Mouse (Mus musculus) c-Kit-positive CD71-positive TER-119-negative erythroid progenitor cells, embryonic 14.5 days (primary cell): Measurements from ENCODE around the gene Apoa5.
A peak's percentile ranks its signal among the peaks of the same experiment; 100 is the strongest.

Experiments used
- DNase-seq: peaks from one replicate; pipeline ENCODE4 v3.0.0-alpha.2; 2013; ENCODE audit warnings: low read depth

Gene Apoa5

GRCm38 (mm10) chr9:46268343-46268873, at the start of gene Apoa5:
Gene Apoa5, plus strand, starts transcription at chr9:46268633.
- DNase-seq, result no peak

DNA sequence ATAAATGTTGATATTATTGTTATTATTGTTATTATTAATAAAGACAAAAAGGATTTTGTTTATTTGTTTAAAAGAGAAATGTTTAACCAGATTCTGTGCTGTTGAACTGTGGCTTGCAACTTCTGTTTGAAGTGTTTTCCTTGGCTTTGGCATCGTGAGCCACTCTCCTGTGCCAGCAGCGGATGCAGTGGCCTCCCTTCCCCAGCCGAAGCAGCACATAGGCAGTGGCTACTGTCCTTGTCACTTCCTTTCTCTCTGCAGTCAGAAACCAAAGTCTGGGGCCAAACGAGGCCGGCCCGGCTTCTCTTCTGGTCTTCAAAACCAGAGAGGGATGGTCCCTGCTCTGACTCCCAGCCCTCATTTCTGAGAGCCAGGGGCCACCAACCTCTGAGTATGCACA, 45.3 kb upstream of the Apoa5 start:
- DNase-seq, result no peak

GRCm38 (mm10) chr9:46224101-46224500, 44.3 kb upstream of the Apoa5 start:
- DNase-seq, result no peak

- no peak for DNase-seq
Measured at GRCm38 (mm10) chr9:46224945-46225660, 43.3 kb upstream of the Apoa5 start.

GRCm38 (mm10) chr9:46227064-46227614, 41.3 kb upstream of the Apoa5 start:
- no peak for DNase-seq

GRCm38 (mm10) chr9:46228491-46228890, 39.9 kb upstream of the Apoa5 start, which contains the start of gene Apoa1:
Gene Apoa1, plus strand, starts transcription at chr9:46228580.
- DNase-seq, result no peak

GRCm38 (mm10) chr9:46229573-46230449, 38.6 kb upstream of the Apoa5 start:
- DNase-seq, result no peak

DNA sequence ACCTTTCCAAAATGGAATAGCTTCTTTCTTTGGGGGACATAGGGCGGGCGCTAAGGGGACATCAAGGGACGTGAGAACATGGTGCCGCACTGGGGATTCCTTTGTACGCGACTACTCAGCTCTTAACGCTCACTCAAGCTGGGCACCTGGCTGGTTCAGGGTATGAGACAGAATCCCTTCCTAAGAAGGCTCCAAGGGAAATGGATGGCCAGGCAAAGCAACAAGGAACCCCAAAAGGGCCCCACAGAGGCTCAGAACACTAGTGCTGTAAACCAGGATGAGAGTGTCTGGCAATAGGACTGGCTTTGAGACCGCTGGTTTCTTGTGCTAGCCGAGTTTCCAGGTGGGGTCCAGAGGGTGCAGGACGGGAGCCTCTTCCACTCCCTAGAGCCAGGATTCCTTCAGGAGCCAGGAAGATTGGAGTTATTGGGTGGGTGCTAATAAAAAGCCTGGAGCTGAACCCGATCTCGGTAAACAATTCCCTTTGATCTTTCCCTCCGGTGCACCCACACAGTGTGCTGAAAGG, 37.9 kb upstream of the Apoa5 start:
- DNase-seq, result no peak

GRCm38 (mm10) chr9:46235196-46235595, 33.2 kb upstream of the Apoa5 start:
- DNase-seq, result no peak

DNA sequence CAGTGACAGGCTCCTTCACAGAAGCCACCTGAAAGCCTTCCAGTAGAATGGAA, 33.0 kb upstream of the Apoa5 start, which contains the start of gene Apoc3:
Gene Apoc3 (minus strand): TSS at position 41 of the 53 bp plus-strand sequence.
- no peak for DNase-seq

DNA sequence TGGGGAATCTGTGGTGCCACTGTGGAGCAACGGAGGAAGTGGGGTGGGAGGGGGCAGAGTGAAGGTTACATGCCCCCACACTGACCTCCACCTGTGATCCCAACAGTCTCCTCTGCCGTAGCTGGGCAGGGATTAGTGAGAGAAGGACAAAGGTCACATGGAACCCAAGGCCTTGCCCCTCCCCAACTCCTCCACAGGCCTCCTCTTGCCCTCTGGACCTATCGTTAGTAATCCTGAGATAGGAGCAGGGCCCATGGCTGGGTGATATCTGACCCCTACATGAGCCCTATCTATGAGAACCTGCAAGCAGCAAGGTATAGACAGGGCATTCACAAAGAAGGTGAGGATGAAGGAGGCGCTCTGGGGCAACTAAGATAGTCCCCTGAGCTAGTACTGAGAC, 32.8 kb upstream of the Apoa5 start:
- DNase-seq, result no peak

GRCm38 (mm10) chr9:46238850-46239249, 29.6 kb upstream of the Apoa5 start:
- DNase-seq, result no peak

GRCm38 (mm10) chr9:46240526-46241153, 27.8 kb upstream of the Apoa5 start, which contains the start of gene Apoa4:
Gene Apoa4, plus strand, starts transcription at chr9:46240696.
- DNase-seq, result no peak

- DNase-seq, result no peak
Measured at GRCm38 (mm10) chr9:46241818-46242217, 26.6 kb upstream of the Apoa5 start.

- DNase-seq, result no peak
Measured at GRCm38 (mm10) chr9:46243122-46243521, 25.3 kb upstream of the Apoa5 start.

DNA sequence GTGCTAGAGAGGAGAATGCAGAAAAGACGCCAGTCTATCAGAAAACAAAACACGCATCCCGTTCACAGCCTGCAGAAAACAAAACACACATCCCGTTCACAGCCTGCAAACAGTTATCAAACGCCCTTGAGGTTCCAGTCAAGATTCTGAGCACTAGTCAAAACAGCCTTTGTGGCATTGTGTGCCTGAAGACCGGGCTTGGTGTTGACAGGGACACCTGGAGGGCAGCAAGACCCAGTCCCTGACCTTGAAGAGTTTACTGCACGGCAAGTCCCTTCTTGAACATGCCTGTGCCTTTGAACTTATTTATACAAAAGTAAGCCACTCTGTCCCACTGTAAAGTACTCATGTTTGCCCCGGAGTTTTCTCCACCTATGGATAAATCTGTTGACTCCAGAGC, 24.8 kb upstream of the Apoa5 start:
- DNase-seq, result no peak

DNA sequence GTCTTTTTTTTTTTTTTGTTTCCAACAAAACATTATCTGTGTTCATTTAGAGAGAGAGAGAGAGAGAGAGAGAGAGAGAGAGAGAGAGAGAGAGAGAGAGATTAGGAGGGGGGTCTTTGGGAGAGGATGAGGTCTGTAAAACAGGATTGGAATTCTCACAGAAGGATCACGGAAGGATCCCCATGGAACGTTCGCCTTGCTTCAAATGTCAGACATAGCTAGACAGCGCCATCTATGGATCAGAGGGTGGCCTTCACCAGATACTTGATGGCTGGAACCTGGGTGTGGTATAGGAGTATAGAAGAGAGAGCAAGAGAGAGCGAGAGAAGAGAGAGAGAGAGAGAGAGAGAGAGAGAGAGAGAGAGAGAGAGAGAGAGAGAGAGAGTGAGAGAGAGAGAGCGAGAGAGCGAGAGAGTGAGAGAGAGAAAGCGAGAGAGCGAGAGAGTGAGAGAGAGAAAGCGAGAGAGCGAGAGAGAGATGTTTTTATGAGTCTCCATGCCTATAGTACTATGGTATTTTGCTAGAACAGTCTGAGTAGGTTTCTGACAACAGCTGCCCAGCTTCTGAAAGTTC, 21.6 kb upstream of the Apoa5 start:
- peak; percentile 63 for DNase-seq

DNA sequence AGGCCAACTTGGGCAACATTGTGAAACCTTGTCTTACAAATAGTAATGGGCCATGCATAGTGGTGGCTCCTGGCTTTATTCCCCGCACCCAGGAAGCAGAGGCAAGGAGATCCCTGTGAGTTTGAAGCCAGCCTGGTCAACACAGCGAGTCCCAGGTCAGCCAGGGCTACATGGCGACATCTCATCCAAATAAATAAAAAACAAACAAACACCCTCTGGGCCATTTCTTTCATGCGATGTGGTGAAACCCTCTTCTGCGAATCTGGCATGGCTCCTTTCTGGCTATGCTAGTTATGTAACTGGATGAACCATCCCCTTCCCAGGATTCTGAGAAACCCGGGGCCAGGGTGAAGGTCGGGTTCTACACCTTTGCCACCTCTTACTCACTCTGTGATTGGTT, 12.3 kb upstream of the Apoa5 start:
- no peak for DNase-seq

GRCm38 (mm10) chr9:46256658-46257385, 11.6 kb upstream of the Apoa5 start:
- no peak for DNase-seq

GRCm38 (mm10) chr9:46257546-46257945, 10.9 kb upstream of the Apoa5 start:
- no peak for DNase-seq

- DNase-seq, result no peak
Measured at GRCm38 (mm10) chr9:46259111-46259510, 9.3 kb upstream of the Apoa5 start.
